Mouse (Mus musculus) mature B cell (primary cell): ENCODE data around the gene Serhl.
"Not testable (repeated sequence)": the region's sequence is repeated elsewhere in the genome, so short reads cannot be mapped to it uniquely, and the experiment has no call there.

ENCODE experiments used
- in situ Hi-C: fragments of 300-500 bp; cut with MboI; formaldehyde crosslinking; loops from 2 replicates; pipeline ENCODE4 v1.14.3; 2019

The Serhl gene

GRCm38 (mm10) chr15:83089429-83089605, at the start of gene Serhl:
Gene Serhl, plus strand, starts transcription at chr15:83089506.
- in situ Hi-C loops, result no loop called here

- in situ Hi-C loops, result no loop called here
Measured at GRCm38 (mm10) chr15:83040156-83040555, 49.1 kb upstream of the Serhl start.

GRCm38 (mm10) chr15:83042655-83043361, 46.5 kb upstream of the Serhl start:
- in situ Hi-C loops, result no loop called here

GRCm38 (mm10) chr15:83043362-83043708, 46.0 kb upstream of the Serhl start:
- in situ Hi-C loops, result no loop called here

- in situ Hi-C loops, result not testable (repeated sequence)
Measured at GRCm38 (mm10) chr15:83045565-83045964, 43.7 kb upstream of the Serhl start.

- in situ Hi-C loops, result no loop called here
Measured at GRCm38 (mm10) chr15:83046308-83046707, 43.0 kb upstream of the Serhl start.

GRCm38 (mm10) chr15:83046730-83047129, 42.6 kb upstream of the Serhl start:
- in situ Hi-C loops, result no loop called here

GRCm38 (mm10) chr15:83052341-83053104, 36.8 kb upstream of the Serhl start:
- in situ Hi-C loops, result no loop called here

GRCm38 (mm10) chr15:83053261-83053660, 36.0 kb upstream of the Serhl start:
- in situ Hi-C loops, result no loop called here

- in situ Hi-C loops, result no loop called here
Measured at GRCm38 (mm10) chr15:83055569-83055968, 33.7 kb upstream of the Serhl start.

GRCm38 (mm10) chr15:83056378-83057083, 32.8 kb upstream of the Serhl start:
- in situ Hi-C loops, result no loop called here

GRCm38 (mm10) chr15:83057533-83057932, 31.8 kb upstream of the Serhl start:
- in situ Hi-C loops, result no loop called here

GRCm38 (mm10) chr15:83059233-83059660, 30.1 kb upstream of the Serhl start:
- in situ Hi-C loops, result no loop called here

GRCm38 (mm10) chr15:83061689-83062088, 27.6 kb upstream of the Serhl start:
- in situ Hi-C loops, result no loop called here

GRCm38 (mm10) chr15:83062582-83062981, 26.7 kb upstream of the Serhl start:
- in situ Hi-C loops, result not testable (repeated sequence)

GRCm38 (mm10) chr15:83065543-83065942, 23.8 kb upstream of the Serhl start:
- in situ Hi-C loops, result no loop called here

GRCm38 (mm10) chr15:83068270-83068669, 21.0 kb upstream of the Serhl start:
- in situ Hi-C loops, result no loop called here

- in situ Hi-C loops, result no loop called here
Measured at GRCm38 (mm10) chr15:83070942-83071341, 18.4 kb upstream of the Serhl start.

- in situ Hi-C loops, result no loop called here
Measured at GRCm38 (mm10) chr15:83071752-83072151, 17.6 kb upstream of the Serhl start.

GRCm38 (mm10) chr15:83074179-83074578, 15.1 kb upstream of the Serhl start:
- in situ Hi-C loops, result no loop called here

- in situ Hi-C loops, result no loop called here
Measured at GRCm38 (mm10) chr15:83075607-83076525, 13.4 kb upstream of the Serhl start.

GRCm38 (mm10) chr15:83083530-83083929, 5.8 kb upstream of the Serhl start:
- in situ Hi-C loops, result no loop called here
